Mouse (Mus musculus) cerebellum, adult 18-20 months (tissue): ENCODE results near the gene Cenpb.
"Not testable (repeated sequence)": the region's sequence is repeated elsewhere in the genome, so short reads cannot be mapped to it uniquely, and the experiment has no call there.

Source experiments
- DNase-seq, 2 experiments: peaks; one replicate each; pipeline ENCODE4 v3.0.0; 2021

The Cenpb gene

DNA sequence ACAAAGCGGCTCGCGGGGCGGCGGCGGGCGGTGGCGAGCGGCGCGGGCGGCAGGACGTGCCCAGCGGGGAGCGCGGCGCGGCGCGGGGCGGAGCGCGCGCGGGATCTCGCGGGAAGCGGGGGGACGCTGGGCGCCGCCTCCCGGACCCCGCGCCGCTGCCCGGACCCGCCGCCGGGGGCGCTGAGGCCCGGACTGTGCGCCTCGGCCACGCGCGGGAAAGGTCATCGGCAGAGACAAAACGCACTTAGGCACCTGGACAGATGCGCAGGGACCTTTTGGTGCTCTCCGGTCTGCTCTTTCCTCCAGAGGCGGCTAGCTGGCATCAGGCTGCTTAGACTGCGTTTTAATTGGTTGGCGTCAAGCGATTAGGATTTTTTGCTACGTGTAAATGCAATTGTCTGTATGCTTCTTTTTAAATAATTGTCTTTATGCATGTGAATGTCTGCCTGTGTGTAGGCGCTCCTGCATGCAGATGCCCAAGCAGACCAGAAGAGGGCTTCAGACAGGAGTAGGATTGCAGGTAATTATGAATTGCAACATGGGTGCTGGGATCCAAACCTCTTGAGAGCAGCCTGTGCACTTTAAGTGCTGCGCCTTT, at the start of gene Cenpb:
Cenpb (minus strand) TSS at position 78 of the 598 bp plus-strand sequence.
- peak; percentile 83 to 95 for DNase-seq

DNA sequence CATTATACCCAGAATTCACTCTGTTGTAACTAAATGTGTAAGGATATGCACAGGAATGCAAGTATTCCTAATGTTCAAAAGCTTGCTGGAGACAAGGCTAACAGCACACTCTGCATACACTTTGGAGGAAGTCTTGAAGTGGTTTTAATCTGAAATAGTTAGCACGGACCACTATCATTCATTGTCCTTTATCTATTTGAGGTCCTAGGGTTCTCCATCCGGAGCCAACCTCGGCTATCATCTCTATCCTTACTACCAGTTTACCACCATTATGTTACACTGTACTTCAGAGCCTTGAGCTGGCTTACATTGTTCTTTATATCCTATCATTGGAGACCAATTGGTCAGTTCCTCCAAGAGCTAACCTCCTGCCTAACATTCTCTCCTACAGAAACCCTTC, 47.4 kb upstream of the Cenpb start:
- DNase-seq: no peak

DNA sequence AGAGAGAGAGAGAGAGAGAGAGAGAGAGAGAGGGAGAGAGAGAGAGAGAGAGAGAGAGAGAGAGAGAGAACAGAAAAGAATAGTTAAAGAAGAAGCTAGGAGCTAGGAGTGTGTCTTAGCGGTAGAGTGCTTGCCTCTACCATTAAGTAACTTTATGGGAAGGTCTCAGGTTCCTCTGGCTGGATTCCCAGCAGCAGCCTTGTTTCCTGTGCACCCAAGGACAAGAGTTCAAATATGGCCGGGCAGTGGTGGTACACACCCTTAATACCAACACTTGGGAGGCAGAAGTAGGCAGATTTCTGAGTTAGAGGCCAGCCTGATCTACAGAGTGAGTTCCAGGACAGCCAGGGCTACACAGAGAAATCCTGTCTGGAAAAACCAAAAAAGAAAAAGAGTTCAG, 46.8 kb upstream of the Cenpb start:
- DNase-seq: not testable (repeated sequence)

DNA sequence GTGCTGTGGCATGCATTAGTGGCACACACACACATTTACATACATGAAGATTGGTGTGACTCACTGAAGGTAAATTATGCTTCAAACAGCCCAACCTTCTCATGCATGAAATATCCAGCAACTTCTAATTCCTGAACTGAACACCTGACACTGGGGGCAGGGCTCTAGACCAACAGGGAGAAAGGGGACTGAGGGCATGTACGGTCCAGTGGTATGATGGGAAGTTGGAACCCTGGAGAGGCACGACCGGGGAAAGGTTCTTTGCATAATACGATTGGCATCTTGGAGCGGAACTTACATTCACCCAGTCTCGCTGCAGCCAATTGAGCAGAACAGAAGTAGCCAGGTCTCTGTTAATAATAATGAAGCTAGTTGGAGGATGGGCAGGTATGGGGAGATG, 45.3 kb upstream of the Cenpb start:
- DNase-seq: no peak

DNA sequence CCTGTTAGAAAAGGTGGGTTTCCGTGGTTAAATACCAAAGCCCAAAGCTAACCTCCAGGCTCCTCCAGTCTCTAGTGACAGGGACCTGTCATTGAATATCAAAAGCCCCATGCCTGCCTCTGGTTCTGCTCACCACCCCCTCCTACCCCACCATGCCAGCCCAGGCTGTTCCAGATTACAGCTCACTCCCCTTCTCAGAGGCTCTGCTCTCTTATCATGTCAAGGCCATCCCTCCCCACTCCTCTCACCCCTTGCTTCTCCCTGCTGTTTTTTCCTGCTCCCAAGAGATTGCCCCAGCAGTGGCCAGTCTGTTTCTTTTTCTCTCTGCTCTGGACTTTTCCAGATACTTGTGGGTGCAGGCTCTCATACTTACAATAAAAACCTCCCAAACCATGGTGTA, 43.7 kb upstream of the Cenpb start:
- DNase-seq: no peak

DNA sequence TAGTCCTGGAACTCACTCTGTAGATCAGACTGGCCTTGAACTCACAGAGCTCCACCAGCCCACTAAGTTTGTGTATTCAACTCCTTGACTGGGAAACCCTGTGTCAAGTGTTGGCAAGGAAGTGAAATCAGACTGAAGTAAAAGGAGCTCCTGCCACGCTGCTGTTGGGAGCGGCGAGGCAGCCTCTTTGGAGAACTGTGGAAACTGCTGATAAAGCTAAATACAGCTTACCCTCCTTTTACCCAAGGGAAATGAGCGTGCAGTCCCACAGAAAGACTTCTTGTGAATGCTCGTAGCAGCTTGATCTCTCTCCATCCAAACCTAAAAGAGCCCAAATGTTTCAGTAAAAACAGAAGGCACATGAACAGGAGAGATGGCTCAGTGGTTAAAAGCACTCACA, 42.7 kb upstream of the Cenpb start:
- DNase-seq: no peak

DNA sequence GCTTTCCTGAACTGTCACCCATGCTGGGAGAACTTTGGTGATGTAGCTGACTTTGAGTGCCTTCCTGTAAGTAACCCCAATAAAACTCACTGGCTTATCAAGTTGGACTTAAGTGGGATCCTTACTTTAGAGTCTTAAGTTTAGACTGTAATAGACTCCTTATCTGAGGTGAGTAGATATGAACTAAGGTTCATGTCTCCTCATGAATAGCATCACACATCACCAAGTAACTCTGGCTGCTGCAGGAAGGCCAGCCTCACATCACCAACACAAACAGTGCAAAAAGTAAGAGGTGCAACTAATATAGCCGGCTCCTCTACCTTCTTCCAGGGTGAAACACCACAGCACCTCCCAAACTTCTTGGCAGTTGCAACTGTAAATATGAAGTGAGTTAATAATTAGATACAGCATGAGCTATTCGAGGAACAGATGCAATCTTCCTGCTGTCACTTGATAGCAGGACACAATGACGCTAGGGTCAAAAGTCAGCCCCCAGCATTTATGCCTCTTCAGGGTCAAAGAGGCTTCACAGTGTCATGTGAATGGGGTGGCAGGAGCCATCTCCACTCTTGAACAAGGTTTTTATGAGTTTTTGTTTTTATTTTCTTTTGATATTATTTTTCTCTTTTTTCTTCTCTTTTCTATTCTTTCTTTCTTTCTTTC, 42.1 kb upstream of the Cenpb start:
- DNase-seq: no peak

DNA sequence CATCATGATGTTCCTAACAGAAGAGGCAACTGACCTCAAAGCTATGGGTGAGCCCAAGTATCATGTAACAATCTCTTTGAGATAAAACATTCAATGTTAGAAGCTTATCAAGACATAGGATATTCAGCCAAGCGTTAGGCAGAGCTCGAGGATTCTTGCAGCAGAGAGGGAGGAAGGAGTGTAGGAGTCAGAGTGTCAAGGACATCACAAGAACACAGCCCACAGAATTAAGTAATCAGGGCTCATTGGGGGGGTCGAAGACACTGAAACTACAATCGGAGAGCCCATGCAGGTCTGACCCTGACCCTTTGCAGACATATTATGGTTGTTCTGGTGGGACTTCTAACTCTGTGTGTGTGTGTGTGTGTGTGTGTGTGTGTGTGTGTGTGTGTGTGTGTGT, 40.2 kb upstream of the Cenpb start:
- DNase-seq: no peak

DNA sequence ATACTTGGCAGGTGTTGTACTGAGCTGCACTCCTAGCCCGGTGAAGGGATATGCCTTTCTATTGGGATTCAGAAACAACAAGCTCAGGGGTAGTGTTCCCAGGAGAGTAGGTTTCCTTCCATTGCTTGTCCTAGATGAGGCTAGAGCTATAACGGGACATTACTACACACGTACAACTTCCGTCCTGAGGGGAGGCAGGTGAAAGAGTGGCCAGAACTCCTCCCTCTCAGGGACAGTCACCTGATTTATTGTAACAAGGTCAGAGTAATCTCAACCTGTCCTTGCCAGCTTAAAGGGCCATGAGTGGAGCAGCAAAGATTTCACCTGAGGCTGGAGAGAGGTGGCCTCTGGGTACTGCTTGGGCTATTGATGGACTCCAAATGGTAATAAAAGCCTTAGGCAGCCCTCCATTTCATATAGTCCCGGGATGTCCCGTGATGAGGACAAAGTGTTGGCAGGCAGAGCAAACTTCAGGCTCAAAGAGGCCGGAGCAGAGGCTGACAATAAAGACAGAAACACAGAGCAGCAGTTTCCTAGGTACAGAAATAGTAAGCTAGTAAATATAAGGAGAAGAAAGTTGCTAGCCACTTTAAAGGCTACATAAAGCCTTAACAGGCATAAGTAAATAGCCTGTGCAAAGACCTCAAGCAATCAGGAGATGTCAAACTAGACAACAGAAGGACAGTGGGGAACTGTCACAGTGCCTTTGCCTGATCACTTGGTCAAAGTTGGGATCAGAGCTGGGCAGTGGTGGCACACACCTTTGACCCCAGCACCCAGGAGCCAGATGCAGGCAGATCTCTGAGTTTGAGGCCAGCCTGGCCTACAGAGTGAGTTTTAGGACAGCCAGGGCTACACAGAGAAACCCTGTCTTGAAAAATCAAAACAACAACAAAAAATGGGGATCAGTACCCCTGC, 36.3 kb upstream of the Cenpb start:
- no peak for DNase-seq

DNA sequence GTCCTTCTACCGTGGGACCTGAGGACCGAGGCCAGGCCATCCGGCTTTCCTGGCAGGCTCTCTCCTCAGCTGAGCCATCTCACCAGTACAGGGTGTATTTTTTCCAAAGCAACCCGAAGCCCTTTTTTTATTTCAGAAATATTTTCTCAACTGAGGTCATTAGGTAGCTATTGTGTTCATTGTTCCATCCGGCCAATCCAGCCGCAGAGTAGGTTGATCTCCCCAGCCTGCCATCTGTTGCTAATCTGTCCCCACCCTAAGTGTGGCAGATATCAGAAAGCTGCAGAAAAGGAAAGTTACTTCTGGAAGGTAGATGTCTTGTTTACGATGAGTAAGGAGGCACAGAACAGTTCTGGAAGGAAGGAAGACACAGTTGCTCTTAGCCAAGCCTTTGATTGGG, 33.9 kb upstream of the Cenpb start:
- no peak for DNase-seq

DNA sequence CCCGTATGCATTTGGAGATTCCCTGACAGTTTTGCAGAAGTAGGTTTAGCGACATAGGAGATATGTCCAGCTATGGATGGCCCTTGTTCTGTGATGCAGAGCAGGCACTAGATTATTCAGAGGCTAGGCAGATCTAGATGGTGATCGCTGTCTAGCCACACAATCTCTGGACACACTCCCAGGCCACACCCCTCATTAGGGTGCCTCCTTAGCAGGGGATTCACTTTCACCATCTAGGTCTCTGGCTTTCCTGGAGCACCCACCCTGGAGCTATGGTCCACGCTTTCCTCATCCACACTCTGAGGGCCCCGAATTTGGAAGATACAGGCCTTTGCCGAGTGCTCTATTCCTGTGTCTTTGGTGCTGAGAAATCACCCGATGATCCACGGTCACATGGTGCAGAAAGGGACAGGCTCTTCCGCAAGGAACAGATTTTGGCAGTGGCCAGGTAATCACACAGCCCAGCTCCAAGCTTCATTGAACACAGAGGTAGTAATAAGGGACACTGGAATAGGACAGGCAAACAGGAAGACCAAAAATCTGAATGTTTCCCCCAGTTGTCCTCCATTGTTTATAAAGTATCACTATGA, 31.3 kb upstream of the Cenpb start:
- peak; percentile 47 to 49 for DNase-seq

DNA sequence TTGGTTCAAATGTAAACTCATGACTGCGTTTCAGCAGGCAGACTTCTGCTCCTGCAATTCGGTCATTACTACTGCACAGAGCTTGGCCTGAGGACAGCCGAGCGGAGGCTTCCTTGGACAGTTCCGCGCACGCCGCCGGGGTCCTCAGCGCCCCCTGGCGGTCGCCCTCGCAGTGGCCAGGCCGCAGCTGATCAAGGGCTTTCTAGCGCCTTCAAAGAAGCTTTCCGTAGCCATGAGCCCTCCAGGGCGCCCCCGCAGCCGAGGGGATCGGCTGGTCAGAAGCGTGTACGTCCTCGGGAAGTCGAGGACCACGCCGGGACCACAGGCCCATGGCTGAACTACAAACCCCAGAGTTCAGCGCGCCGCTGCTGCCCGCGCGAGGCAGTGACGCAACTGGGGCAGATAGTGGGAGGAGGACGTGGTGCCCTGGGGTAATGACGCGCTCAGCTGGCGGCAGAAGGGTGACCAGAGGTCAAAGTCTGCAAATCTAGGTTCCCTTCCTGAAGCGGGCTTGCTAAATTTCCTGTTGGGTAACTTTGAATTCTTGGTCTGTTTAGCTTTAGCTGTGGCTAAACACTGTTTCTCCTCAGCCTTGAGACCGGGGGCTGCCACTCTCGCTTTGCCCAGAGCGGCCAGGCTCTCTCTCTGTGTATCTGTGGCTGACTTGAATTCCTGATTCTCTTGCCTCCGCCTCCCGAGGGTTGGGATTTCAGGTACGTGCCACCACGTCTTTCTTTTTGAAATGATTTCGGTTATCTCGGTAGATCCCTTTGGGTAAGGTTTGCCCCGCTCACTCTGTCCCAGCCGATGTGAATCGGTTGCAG, 30.3 kb upstream of the Cenpb start:
- peak; percentile 96 to 97 for DNase-seq

DNA sequence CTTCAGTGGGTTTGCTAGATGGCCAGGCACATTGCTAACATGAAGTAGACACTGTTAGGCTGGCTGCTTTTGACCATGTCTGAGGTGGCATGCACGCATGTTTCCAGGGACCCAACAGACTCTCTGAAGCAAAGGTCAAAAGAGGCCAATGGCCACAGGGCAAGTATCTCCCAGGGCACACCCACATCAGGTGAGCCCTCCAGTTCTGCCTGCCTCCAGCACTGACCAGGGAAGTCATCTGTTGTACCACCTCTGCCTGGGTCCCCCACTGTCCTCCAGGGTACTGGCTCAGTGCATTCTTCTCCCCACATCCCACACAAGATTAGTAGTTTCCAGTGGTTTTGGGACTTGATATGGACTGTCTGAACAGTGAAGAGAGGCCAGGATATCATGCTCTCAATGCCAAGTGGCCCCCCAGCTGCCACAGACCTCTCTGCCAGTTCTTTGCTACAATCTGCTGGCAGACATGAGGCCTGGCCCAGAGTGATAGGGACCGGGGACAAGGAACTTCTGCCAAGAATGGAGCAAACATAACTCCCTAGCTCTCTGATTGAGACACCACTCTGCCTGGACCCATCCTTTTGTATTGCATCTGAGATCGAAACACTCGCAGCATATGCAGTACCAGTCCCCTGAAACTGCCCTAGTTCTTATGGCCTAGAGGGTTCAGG, 29.4 kb upstream of the Cenpb start:
- DNase-seq: peak; percentile 18 to 19

DNA sequence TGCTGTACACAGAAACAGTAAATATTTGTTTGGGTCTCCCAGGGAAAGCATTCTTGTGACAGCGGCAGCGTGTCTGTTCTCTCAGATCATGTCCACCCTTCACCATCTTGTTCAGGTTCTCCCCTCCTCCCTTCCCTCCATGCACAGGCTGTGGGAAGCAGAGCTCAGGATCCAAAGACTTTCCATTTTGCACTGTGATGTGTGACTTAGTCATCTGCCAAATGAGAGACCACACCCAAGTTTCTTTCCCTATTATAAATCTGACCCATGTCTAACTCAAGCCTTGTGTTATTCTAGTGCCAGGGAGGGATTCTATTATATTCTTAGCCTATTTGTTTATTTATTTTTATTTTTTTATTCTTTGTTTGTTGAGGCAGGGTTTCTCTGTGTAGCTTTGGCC, 28.5 kb upstream of the Cenpb start:
- no peak for DNase-seq

DNA sequence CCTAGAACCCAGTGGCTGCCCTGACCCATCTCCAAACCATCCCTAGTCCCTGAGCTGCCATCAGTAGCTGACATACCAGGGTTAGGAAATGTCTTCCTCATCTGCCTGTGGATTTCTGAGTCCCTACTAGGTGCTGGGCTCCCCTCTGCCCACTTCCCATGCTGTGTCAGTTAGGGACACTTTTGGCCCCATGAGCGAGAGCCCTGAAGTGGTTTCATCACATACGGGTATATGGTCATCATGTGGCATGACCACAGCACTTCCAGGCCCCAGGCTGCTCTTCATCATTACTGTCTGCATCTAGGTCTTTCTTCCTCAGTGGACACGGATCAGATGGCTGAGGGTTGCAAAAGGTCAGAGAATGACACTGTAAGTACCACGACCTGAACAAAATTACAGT, 26.9 kb upstream of the Cenpb start, which contains the start of gene Ap5s1:
Ap5s1 (plus strand) TSS at position 301 of the 400 bp plus-strand sequence.
- no peak for DNase-seq

DNA sequence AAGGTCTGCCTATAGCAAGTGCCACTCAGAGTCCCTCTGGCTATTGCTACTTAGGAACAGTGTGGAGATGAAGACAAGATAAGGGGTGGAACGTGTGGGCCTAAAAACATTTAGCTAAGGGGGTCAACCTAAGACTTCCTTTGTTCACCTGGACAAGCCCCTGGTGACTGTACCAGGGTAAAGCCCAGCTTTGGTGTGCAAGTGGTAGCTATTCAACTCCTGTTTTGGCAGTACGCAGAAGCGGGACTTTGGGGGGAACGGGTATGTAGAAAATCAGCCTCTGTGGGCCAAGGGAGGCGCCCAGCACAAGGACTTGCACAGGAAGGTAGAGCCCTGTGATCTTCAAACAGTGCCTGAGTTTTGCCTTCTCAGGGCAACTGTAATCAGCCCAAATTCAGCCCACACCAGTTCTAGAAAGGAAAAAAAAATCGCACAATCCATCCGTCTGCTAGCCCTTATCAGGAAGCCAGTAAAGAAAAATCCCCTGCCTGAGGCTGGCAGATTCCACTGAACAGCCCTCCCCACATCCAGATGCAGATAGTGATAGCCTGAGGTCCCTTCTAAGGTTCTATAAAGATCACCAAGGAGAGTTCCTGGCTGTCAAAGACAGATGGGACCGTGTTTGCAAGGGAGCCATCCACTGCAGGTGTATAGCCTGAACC, 25.8 kb upstream of the Cenpb start:
- DNase-seq: no peak

DNA sequence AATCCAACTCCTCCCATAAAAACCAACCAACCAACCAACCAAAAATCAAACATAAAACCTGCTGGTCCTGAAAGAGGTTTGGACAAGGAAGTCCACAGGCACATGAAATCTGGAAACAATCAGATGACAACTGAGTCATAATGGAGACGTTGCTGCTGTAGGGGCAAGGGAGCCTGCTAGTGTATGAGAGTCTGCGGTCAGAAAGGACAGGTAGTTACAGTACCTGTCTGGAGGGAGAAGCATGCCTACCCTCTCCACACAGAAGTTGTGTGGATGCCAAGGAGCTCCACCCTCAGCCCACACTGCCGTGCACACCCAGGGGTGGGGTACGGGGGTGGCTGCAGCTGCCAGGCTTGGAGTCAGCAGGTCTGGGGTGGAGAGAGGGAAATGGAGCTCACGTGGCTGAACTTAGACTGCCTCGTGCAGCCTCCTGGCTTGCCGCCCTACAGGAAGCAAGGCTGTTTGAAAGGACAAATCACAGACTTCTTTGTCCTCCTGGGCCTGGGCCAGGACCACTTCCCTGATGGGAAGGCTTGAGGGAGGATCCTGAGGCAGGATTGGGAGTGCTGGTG, 24.6 kb upstream of the Cenpb start:
- DNase-seq: peak; percentile 21 to 29

DNA sequence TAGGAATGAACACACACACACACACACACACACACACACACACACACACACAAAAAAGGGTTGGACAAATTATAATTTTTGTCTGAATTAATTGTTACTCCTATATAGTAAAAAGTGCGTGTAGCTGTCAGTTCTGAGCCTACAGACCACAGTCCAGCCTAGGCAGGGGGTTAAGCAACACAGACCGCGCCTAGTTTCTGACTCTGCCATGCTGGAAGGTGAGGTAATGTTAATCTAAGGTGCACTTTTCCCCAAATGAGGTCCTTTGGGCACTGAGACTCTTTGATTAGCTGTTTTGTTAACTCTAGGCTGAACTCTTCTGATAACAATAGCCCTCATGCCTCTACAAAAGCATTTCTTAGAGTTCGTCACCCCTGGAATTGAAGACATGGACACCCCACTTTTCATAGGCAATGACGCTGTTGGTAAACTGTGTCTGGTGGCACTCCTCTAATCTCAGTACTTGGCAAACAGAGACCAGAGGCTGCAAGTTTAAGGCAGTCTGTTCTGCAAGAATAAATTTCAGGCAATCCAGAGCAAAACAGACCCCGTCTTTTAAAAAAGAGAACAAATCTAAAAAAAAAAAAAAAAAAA, 24.0 kb upstream of the Cenpb start:
- no peak for DNase-seq

DNA sequence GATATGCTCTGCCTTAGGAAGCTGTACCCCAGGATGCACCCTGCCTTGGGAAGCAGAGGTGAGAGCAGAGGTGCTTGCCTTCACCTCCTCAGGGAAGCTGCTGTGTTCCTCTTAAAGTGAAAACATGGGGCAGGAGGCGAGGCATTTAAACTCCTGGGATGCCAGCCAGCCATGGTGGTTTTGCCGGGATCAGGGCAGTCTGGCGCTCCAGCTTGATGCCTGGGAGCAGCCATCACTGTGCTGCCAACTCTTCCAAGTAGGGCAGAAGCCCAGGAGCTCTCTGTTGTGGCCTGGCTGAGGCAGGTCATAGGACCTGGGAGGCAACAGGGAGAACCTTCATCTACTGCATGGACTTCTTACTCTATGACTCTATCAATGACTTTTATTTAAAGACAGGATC, 21.4 kb upstream of the Cenpb start:
- peak; percentile 47 to 54 for DNase-seq

DNA sequence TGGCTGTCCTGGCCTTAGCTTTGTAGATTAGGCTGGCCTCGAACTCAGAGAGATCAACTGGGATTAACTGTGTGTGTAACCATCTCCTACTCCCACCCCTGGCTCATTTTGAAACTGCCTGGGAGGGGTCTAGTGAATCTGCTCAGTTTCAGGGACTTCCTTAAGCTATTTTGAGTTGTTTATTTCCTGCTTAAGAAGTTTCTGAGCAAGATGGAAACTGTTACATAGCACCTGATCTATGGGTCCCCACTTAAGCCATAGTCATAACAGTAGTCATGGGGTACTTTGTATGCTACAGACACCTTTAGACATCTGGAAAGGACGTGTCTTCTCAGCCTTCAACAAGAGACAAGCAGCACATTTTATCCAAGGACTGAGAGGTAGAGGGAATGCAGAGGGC, 20.8 kb upstream of the Cenpb start:
- DNase-seq: no peak
